Mouse (Mus musculus) inflammation-experienced regulatory T-cells, adult 6 months (primary cell): ENCODE results near the gene Hpcal1. TPM values are rescaled to one million over a fixed set of nuclear protein-coding genes. Genes with fewer than 3 reads are reported as not detected.
A peak's percentile ranks its signal among the peaks of the same experiment; 100 is the strongest.

ENCODE experiments used
- ATAC-seq: one replicate; pipeline ENCODE4 v1.8.0; 2017
- polyA plus RNA-seq, 3 experiments: library from polyadenylated mRNA; unstranded; fragments of 100-300 nt; shearing (Covaris generic); gene quantifications; one replicate each; pipeline ENCODE4 v1.2.1; 2017

Gene Hpcal1
- polyA plus RNA-seq, 3 experiments from 2014 or later: 55.6 to 103 (median 69.5) TPM

GRCm38 (mm10) chr12:17688913-17689312 is 1.7 kb upstream of the Hpcal1 start:
- no peak for ATAC-seq

GRCm38 (mm10) chr12:17689931-17690563 is 609 bp upstream of the Hpcal1 start:
- peak; percentile 38 for ATAC-seq

DNA sequence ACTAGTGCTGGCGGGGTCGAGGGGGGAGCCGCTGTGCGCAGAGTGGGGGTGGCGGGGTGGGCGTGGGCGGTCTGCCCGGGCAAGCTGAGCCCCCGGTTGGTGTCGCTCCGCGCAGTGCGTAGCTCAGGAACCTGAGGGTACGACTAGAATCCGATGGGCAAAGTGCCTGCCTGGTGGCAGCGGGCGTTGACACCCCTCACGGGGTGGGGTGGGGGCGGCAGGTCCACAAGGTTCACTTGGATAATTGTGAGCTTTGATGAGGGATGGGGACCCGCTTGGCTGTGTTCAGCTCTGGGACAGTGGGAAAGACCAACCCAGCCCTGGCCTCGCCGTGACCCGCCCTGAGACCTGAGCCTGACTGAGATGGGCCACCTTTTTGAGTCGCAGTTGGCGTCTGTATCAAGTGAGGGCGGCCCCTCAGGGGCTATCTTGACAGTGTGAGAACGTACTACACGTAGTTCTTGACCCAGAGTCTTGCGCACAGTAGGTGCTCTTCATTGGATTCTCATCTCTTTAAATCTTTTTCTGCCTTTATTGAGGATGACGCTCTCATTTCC is 742 bp downstream of the Hpcal1 start:
- ATAC-seq: no peak

- peak; percentile 29 for ATAC-seq
These were observed 1.2 kb downstream of the Hpcal1 start for GRCm38 (mm10) chr12:17691891-17692321.

GRCm38 (mm10) chr12:17692356-17692755 is 1.7 kb downstream of the Hpcal1 start:
- no peak for ATAC-seq

- ATAC-seq: no peak
These were observed 2.3 kb downstream of the Hpcal1 start for GRCm38 (mm10) chr12:17692953-17693352.

DNA sequence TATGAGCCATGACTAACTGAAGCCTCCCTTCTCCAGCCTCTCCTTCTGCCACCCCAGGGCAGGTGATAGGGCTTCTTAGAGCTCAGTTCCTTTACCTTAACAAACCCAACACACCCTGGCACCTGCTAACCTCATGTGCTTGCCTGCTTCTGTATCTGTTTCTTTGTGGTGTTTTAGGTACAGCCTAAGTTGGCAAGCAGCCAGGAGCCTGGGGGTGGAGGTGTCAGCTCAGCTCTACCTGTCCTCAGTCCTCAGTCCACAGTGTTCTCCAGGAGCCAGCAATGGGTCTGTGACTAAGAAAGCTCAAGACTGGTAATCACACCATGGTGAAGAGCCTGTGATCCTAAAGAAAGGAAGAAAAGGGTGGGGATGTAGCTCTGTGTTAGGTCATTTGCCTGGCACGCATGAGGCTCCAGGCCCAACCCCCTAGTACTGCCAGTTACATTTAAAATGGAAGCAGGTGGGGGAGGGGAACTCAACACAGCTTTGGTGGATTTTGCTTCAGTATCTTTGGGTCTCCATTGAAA is 4.0 kb downstream of the Hpcal1 start:
- no peak for ATAC-seq

- no peak for ATAC-seq
These were observed 5.7 kb downstream of the Hpcal1 start for GRCm38 (mm10) chr12:17696395-17696794.

DNA sequence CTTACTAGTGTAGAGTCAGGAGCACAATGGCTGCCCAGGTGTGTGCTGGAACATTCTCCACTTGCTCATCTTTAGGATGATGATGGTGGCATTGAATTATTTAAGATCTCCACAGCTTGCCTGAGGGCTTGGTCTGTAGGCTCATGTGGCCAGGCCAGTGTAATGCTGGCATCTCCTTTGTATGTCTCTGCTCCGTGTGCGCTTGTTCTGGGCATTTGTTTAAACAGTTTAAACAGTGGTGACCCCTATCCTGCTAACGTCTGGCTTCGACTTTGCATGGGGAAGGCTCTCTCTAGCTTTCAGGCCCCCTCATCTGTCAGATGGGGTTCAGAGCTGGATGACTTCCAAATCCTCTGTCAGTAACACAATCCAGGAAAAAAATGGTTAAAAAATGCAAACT is 8.3 kb downstream of the Hpcal1 start:
- ATAC-seq: no peak

DNA sequence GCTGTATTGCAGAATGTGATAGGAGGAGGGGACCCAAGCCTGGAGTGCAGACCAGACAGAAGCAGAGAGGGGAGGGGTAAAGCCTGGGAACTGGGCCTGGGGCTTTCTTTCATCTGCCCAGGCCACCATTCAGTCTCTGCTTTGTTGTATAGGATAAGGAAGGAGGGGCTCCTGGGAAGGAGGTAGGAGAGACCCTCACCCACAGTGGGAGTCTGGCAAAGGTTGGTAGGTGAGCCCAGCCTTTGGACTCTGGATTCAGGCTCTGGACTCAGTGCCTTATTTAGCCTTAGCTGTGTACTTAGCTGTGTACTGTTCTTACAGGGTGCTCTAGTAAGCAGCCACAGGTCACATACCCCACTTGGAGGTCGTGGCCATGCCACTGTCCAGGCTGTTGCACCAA is 8.8 kb downstream of the Hpcal1 start:
- no peak for ATAC-seq

- ATAC-seq: no peak
These were observed 10.6 kb downstream of the Hpcal1 start for GRCm38 (mm10) chr12:17701131-17701720.

DNA sequence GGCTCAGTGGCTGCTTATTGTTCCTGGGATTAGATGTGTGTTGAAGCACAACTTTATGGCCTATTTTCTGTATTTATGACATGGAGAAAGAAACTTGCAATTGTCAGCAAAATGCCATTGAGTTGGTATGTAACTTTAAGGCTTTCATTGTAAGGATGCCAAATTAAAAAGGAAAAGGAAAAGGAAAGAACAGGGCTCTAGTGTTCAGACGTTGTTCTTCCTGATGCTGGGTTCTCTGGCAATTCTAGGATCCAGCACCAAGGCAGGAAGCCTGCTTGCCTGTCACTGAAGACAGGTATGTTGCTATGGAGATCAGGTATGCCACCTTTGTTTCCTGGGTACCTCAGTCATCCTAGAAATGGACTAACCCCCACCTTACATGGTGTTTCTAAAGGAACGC is 11.1 kb downstream of the Hpcal1 start:
- ATAC-seq: no peak

- ATAC-seq: no peak
These were observed 11.7 kb downstream of the Hpcal1 start for GRCm38 (mm10) chr12:17702257-17702943.

GRCm38 (mm10) chr12:17702944-17703335 is 12.3 kb downstream of the Hpcal1 start:
- peak; percentile 26 for ATAC-seq

DNA sequence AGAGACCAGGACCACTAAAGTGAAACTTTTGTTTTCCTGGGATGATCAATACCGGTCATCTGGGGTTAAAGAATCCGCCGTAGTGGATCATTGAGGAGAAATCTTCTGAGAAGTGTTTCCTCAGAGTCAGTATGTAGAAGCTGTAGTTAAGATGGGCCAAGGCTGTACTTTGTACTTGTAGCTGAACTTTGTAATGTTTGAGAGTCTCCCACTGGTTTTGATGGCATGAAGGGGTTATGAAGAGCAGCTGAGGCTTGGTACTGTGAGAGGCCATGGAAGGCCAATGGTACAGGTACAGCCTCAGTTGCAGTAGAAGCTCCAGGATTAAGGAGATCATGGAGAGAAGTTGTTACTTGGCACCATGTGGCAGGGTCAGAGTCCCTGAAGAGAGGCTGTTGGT is 13.2 kb downstream of the Hpcal1 start:
- ATAC-seq: no peak

DNA sequence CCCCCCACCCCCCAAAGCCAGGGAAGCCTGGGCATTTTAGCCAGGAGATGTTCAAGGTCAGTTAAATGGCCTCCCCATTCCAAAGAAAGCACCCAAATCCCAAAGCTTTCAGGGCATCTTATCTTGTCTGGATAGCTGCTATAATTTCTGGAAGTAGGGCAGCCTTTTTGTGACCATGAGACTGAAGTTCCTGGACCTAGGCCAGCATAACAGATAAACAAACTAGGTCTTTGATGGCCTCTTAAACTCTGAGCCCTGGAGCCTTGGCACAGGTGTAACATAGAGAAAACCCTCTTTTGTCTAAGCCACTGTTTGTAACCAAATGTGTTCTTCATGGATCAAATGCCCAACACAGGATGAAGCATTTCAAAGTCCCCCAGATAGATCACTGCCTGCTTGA is 16.8 kb downstream of the Hpcal1 start:
- no peak for ATAC-seq

- no peak for ATAC-seq
These were observed 18.8 kb downstream of the Hpcal1 start for GRCm38 (mm10) chr12:17709451-17709850.

GRCm38 (mm10) chr12:17709926-17710746 is 19.5 kb downstream of the Hpcal1 start:
- peak; percentile 63 for ATAC-seq

- no peak for ATAC-seq
These were observed 20.1 kb downstream of the Hpcal1 start for GRCm38 (mm10) chr12:17710747-17711092.

- ATAC-seq: no peak
These were observed 21.2 kb downstream of the Hpcal1 start for GRCm38 (mm10) chr12:17711731-17712388.

- ATAC-seq: no peak
These were observed 21.9 kb downstream of the Hpcal1 start for GRCm38 (mm10) chr12:17712571-17712970.
